Mouse (Mus musculus): Measurements from ENCODE around the gene Fbxl12.
"Not testable (repeated sequence)": the region's sequence is repeated elsewhere in the genome, so short reads cannot be mapped to it uniquely, and the experiment has no call there.

Fbxl12 gene

DNA sequence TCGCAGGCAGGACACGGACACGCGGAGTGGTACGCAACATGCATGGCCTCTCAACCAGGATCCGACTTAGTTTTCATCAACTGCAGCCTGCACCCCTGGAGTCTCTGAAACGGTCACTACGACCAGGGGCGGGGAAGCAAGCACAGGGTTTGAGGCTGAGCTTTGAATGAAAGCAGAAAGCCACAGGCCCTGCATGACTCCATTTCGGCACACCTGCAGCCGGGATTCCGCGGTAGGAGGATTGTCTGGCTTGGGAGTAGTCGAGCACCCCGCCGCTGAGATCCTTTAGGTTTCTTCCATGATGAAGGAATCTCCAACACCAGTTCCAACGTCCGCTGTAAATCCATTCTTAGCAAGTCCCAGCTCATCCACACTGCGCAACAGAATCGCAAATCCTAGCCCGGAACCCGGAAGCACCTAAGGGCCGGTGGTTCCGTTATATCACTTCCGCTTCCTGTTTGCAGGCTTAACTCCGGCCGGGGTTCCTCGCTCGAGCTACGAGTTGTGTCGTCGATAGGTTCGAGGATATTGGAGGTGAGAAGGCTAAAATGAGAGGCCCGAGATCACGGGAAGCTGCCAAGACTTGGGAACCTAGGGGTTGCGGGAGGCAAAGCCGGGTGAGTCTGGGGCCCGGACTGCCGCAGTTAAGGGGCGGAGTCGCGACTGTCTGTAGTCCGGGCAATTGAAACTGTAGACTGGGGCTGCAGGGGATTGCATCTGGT is at the start of gene Fbxl12:
Gene Fbxl12 (minus strand): TSS at position 408 of the 722 bp plus-strand sequence.
- peak; percentile 87 for DNase-seq (ENCODE audit: extremely low read depth, low read depth)

DNA sequence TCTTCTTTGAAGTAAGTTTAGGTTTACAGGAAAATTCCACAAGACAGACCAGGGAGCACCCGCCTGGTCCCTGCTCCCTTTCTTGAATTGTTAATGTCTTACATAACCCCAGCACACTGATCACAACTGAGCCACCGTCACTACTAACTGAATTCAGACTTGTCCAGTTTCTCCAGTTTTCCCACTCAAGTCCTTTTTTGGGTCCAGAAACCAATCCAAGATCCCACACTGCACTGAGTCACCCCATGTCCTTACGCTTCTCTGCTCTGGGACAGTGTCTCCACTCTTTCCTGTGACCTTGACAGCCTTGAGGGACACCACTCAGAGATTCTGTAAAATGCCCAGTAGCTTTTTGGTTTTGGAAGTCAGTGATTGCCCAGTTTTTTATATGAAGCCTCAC is 48.3 kb upstream of the Fbxl12 start:
- no peak for DNase-seq (ENCODE audit: extremely low read depth, low read depth)

DNA sequence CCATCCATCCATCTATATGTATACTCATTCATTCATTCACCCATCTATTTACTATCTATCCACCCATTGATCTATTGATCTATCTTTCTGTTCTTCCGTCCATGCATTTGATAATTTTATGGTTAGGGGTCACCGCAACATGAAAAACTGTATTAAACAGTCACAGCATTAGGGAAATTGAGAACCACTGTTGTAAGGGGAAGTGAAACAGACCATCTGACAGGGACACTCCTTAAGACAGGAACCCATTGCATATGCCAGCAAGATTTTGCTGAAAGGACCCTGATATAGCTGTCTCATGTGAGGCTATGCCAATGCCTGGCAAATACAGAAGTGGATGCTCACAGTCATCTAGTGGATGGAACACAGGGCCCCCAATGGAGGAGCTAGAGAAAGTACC is 45.9 kb upstream of the Fbxl12 start:
- DNase-seq (ENCODE audit: extremely low read depth, low read depth), result not testable (repeated sequence)

DNA sequence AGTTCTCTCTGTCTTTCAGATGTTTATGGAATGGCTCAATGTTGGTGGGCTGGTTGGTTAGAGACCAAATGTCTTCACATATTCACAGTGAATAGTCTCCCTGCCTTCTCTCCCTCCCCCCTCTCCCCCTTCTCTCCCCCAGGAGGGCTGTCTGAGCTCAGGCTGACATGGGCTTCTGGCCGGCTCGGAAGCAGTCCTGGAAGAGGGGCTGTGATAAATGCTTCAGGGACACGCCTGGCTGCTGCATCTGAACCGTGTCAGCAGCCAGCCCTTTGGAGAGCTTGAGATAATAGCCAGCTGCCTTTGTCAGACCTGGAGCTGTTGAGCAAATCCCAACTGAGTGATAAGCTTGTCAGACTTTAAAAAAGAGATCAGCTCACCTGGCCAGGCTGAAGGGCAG is 45.3 kb upstream of the Fbxl12 start:
- DNase-seq (ENCODE audit: extremely low read depth, low read depth), result no peak

DNA sequence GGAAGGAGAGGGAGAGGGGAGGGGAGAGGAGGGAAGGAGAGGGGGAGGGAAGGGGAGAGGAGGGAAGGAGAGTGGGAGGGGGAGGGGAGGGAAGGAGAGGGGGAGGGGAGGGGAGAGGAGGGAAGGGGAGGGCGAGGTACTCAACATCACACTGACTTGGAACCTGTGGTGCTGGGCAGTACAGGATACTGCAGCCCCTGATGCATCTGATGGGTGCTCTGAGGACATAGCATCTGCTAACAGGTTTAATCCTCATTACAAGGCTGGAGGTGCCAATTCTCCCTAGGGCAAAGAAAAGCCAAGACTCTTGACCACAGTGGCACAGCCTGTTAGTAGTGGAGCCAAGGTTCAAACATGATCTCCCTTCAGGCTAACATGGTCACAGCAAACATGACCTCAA is 44.8 kb upstream of the Fbxl12 start:
- no peak for DNase-seq (ENCODE audit: extremely low read depth, low read depth)

DNA sequence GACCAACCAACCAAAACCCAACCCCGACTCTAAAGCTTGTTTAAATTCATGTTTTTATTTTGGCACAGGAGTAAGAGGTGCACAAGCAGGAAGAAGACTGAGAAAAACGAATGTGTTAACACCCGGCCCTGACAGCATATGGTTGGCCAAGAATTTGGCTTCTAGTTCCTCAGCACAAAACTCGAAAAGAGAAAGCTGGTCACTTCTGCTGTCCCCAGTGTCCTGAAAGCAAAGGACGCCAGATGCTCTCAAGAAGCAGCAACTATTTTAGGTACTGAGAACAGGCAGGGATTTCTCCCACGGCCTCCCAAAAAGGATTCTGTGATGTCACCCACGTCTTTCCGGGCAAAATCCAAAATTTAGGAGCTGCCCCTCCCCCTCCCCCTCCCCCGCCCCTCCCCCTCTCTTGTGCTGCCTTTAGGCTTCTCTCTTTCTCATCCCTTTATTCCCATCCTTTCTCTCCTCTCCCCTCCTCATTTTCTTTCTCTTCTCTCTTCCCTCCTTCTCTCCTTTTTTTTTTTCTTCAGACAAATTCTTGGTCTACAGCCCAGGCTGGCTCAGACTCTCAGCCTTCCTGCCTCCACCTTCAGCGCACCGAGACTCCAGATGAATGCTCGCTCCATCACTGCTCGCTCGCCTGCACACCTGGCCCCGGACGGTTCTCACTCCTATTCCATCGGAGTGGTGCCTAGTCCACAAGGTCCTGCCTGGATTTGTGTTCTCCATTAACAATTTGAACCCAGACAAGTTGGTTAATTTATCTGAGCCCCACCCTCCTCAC is 40.7 kb upstream of the Fbxl12 start:
- no peak for DNase-seq (ENCODE audit: extremely low read depth, low read depth)

DNA sequence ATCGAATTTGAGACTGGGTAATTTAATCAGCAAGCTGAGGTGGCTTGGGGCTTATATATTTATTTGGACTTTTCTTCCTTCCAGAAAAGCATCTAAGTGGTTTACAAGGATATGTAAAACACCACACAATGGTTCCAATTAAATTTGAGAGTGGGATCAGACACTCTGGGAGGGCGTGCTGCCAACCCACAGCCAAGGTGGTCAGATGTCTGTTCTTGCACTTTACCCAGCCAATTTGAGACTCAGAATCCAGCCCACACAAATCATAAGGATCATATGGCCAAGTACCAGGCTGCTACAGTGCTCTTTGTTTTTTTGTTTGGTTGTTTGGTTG is 37.8 kb upstream of the Fbxl12 start:
- DNase-seq (ENCODE audit: extremely low read depth, low read depth), result no peak

DNA sequence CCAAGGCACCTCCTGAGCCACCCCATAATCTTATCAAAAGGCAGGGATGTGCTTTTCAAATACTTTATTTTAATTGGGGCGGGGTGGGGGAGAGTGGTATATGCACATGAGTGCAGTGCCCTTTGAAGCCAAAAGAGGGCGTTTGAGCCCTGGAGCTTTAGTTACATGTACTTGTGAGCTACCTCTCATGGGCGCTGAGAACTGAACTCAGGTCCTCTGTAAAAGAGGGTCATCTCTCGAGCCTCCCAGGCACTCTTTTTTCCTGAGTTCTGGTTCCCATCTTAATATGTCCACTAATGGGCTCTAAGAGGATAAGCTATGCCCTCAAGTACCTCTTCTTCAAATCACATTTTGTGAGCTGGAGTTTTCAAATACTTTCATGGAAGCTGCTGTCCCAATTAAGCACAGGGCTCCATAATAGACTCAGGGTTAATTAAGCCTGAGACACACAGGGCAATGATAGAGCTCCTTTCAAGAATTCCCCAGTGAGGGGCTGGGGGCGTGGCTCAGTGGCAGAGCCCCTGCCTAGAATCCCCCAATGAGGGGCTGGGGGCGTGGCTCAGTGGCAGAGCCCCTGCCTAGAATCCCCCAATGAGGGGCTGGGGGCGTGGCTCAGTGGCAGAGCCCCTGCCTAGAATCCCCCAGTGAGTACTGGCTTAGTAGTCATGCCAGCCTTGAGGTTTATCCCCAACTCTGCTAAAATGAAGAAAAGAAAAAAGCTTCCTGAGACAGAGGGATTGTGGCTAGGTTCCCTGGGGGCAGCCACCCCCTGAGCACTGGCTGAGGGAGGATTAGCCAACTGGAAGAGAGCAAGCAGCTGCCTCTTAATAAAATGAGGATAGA is 37.2 kb upstream of the Fbxl12 start:
- DNase-seq (ENCODE audit: extremely low read depth, low read depth), result no peak

DNA sequence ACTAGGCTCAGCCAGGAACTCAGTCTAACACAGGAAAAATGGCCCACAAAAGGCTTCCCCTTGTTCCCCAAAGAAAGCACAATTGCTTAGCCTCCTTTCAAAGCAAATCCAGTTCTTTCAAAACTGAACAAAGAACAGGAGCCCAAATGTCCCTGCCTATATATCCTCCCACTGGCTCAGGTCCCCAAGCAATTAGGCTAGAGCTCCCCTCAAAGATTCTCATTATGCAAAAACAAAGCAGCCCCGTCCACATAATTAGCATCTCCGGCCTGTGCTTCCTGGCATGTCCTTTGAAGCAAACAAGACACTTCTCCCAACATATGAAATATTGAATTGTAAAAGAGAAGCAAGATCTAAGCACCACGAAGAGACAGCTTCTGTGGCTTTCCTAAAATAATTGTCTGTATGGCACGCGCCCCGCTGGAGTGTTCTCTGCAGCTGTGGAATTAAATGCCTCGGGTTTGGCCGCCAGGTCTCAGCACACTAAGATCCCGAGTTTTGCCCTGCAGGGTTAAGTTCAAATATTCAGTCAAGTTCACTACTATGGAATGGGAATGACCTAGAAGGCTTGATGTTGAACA is 35.9 kb upstream of the Fbxl12 start:
- DNase-seq (ENCODE audit: extremely low read depth, low read depth), result no peak

DNA sequence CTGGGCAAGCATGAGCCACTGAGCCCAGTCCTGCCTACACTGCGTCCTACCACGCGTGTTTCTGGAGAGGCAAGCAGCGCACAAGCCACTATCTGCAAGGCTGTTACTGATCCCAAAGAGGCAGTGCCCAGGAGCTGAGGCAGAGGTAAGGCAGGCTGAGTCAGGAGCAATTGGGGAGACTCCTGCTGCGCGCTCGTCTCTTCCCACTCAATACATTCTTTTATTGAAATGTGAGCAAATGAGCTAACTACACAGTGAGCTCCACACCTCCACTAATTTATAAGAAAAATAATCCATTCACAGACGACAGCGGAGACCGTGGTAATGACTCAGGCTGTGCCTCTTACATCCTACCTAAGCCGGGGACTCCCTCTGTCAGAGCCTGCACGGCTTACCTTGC is 33.3 kb upstream of the Fbxl12 start:
- DNase-seq (ENCODE audit: extremely low read depth, low read depth), result no peak

DNA sequence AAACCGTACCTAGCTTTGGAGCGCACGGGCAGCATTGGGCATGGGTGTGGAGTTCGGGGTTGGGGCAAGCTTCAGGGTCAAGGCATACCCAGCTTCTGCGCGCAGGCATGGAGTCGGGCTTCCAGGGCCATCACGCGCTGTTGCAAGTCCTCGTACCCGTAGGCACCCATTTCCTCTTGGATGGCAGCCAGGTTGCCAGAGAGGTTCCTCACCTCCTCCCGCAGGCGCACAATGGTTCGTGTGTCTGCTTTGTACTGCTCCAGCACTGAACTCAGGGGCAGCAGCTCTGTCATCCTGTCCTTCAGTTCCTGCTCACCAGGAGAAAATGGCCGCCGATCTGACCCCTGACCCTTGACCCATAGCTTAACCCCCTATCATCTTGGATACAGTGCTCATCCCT is 27.5 kb upstream of the Fbxl12 start:
- DNase-seq (ENCODE audit: extremely low read depth, low read depth), result peak; percentile 39

DNA sequence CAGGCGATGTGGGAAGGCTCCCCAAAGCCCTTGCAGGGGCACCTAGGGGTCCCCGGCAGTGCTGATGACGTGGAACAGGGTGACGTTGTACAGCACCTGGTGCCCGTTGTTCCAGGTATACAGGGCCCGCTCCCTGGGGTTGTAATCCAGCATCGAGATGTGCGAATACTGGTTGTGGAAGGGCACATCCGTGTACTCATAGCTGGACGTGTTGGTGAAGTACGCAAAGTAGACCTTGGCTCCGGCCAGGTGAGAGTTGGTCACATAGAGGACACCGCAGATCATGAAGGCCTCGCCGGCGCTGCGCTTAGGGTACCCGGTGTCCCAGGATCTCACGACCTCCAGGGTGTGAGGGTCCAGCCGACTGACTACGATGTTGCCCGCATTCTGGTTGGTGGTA is 23.5 kb upstream of the Fbxl12 start:
- no peak for DNase-seq (ENCODE audit: extremely low read depth, low read depth)

DNA sequence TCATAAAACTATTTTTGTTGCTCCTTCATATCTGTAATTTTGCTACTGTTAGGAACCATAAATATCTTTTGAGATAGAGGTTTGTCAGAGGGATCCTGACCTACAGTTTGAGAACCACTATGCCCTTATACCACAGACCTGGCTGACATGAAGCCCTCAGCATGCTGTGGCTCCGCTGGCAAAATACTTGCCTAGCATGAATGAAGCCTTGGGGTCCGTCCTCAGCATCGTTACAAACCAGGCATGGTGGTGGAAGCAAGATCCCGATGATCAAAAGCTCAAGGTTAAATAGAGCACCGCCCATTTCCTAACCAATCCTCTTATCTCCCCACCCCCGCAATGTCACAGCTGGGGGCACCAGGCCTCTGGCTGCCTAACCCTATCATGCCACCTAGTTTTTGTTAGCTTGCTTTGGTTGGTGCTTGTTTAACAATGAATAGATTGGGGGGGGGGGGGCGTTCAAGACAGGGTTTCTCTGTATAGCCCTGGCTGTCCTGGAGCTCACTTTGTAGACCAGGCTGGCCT is 22.0 kb upstream of the Fbxl12 start:
- peak; percentile 37 for DNase-seq (ENCODE audit: extremely low read depth, low read depth)

DNA sequence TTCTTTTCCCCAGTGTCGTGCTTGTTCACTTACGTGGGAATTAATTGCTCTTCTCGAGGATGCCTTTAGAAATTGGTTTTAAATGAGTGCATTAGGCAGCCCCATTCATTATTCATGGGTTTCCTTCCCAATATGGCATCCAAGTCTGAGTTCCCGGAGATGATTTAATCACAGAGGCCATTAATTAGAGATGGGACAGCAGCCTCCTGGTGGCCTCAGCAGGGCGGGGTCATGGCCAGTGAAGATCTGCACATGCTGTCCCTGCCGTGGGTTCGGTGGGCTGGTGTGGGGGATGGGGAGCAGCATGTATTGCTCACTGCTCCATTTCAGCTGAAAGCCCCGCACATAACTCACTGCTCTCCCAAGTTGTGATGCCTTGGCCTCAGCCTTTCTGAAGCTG is 21.4 kb upstream of the Fbxl12 start:
- no peak for DNase-seq (ENCODE audit: extremely low read depth, low read depth)

DNA sequence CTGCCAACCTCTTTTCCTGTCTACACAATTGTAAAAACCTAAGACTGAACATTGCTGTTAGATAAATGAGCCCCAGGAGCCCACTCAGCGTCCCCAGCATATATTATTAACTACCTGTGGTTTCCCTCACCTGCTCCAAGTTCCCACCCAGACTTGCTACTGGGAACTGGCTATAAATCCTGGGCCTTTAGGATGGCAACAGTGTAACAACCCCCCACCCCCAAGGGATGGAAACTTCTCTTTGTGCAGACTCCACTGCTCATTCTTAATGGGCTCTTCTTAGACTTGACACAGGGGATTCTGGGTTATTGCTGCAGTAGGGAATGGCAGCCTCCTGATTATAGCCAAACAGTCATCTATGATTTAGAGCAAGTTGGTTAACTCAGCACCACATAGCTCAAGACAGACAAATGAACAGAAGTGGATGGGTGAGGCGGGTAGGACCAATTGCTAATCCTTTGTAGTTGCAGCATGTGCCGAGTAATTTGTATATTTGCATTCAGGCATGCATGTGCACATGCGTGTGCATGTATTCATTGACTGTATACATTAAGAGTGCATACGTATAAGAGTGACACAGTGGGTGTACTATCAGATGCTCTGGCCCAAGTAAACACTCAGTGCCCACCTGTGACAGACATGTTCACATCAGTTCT is 20.5 kb upstream of the Fbxl12 start:
- DNase-seq (ENCODE audit: extremely low read depth, low read depth), result no peak

DNA sequence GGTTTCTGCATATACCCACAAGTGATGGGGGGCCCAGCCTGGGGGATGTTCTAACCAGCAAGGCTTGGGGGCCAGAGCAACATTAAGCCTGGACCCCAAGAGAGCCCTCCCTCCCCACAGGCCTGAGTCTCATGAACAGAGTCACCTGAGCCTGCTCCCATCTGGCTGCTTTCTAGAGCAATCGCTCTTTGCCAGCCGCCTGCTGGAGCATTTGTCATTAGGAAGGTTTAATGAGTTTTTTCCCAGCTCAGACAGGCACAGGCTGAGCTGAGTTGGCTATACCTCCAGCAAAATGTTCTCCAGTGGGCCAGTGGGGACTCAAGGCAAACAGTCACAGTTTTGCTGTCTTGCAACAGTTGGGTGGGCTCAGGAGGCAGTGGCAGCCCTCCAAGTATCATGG is 19.8 kb upstream of the Fbxl12 start:
- no peak for DNase-seq (ENCODE audit: extremely low read depth, low read depth)

DNA sequence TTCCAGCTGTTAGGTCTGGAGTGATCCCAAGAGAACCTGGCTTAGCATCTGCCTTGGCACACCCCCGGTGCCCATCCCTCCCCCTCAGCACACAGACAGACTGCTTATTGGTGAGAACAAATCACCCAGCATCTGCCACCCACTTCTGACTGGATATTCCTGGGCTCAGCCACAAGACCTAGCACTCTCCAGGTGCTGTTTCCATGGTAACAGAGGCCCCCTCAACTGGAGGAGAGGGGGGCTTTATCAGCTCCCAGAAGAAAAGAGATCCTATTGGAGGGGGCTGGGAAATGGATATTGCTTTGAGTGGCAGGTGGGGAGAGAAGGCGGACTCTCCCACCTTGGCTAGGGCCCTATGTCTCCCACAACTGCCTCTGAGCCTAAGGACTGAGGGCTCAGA is 19.4 kb upstream of the Fbxl12 start:
- no peak for DNase-seq (ENCODE audit: extremely low read depth, low read depth)

DNA sequence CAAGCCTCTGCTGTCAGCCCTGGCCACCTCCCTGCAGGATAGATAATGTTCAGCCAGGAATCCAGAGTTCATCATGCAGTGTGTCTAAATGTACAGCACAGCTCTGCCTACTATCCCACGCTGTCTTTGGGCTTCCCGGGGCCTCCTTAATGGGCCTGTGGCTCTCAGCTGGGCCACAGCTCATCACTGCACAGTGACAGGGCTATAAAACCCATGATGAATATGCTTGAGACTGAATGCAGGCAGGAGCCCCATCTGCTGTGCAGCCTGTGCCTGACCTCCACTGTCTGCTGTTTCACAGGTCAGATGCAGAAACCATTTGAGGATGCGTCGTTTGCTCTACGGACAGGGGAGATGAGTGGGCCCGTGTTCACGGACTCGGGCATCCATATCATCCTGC is 18.3 kb upstream of the Fbxl12 start:
- no peak for DNase-seq (ENCODE audit: extremely low read depth, low read depth)

DNA sequence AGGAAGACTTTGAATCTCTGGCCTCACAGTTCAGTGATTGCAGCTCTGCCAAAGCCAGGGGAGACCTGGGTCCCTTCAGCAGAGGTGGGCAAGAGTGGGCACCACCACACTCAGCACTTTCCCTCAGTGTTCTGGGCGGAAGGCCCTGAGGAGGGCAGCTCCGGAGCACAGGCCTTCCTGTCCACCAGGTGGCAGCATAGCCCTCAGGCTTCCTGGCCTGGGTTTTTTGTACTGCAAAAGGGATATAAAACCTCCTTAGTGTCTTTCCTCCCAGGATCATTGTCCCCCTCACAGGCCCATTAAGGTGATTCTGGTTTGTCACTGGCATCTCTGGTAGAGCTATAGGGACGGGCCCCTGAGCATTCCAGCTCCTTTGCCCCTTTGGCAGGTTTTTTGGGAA is 17.8 kb upstream of the Fbxl12 start:
- peak; percentile 24 for DNase-seq (ENCODE audit: extremely low read depth, low read depth)

DNA sequence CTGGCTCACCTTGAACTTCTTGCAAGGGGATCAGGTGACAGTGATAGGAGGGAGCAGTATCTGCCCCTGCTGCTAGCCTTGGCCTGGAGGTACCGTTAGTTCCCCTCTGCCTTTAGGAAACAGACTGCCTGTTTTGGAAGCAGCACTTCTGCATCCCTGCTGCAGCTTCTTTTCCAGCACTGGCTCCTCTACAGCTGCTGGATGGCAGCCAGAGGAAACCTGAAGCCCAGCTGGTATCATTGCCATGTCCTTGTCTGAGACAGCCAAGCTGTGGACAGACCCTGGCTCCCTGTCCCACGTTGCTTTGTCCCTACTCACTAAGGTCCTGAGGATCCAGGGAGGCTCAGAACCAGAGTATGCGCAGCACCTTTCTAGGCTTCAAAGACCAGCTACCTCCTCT is 13.0 kb upstream of the Fbxl12 start:
- no peak for DNase-seq (ENCODE audit: extremely low read depth, low read depth)

DNA sequence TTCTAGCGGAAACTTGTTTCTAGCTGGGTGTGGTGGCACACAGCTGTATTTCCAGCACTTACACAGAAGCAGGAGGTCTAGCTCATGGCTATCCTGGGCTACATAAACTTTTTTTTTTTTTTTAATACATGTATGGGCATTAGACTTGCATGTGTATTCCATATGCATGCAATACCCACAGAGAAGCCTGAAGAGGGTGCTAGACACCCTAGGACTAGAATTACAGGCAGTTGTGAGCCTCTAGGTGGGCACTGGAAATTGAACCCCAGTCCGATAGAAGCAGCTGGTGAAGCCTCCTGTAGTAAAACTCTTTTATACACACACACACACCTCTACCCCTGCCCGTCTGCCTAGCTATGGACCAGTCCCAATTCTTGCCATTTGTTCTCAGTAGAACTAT is 9.3 kb upstream of the Fbxl12 start:
- no peak for DNase-seq (ENCODE audit: extremely low read depth, low read depth)

All from MEL-GATA-1-ER (cell line).